Mouse (Mus musculus) hindbrain, embryonic 14.5 days (tissue): ENCODE measurements around the gene Bmt2. TPM values are rescaled to one million over a fixed set of nuclear protein-coding genes. Genes with fewer than 3 reads are reported as not detected.

ENCODE experiments used
- ATAC-seq: fragments of 200-750 bp; cut with Nextera tagmentation; 2 replicates; pipeline ENCODE4 v1.8.0; 2017; ENCODE audit warnings: moderate number of reproducible peaks, mild to moderate bottlenecking, moderate TSS enrichment, moderate library complexity; ENCODE audit not compliant: low FRiP score
- DNase-seq: peaks from one replicate; pipeline ENCODE4 v3.0.0-alpha.2; 2015; ENCODE audit warnings: low spot score
- H3K27ac ChIP-seq: fragments of 300-500 bp; sonication (generic); 2 replicates; pipeline ENCODE4 v1.5.1; 2014; ENCODE audit warnings: mild to moderate bottlenecking, moderate library complexity
- H3K27me3 ChIP-seq: fragments of 300-500 bp; sonication (generic); 2 replicates; pipeline ENCODE4 v1.6.1; 2014; ENCODE audit warnings: mild to moderate bottlenecking, low read length, mixed read lengths; ENCODE audit not compliant: control insufficient read depth, insufficient read depth
- H3K36me3 ChIP-seq: fragments of 300-500 bp; sonication (generic); replicated peaks from 2 replicates; pipeline ENCODE4 v1.6.1; 2014; ENCODE audit not compliant: control insufficient read depth, insufficient read depth
- H3K4me1 ChIP-seq: fragments of 300-500 bp; sonication (generic); replicated peaks from 2 replicates; pipeline ENCODE4 v1.6.1; 2014; ENCODE audit warnings: antibody characterized with exemption, low read length, mixed read lengths; ENCODE audit not compliant: control insufficient read depth, insufficient read depth
- H3K4me2 ChIP-seq: fragments of 300-500 bp; sonication (generic); replicated peaks from 2 replicates; pipeline ENCODE4 v1.6.1; 2014; ENCODE audit warnings: mild to moderate bottlenecking, moderate library complexity
- H3K4me3 ChIP-seq: fragments of 300-500 bp; sonication (generic); replicated peaks from 2 replicates; pipeline ENCODE4 v1.5.1; 2014; ENCODE audit warnings: mild to moderate bottlenecking, low read length
- H3K9ac ChIP-seq: fragments of 300-500 bp; sonication (generic); 2 replicates; pipeline ENCODE4 v1.6.1; 2014
- H3K9me3 ChIP-seq: fragments of 300-500 bp; sonication (generic); 2 replicates; pipeline ENCODE4 v1.6.1; 2016; ENCODE audit warnings: low read length; ENCODE audit not compliant: control insufficient read depth
- WGBS: fragments of 180-500 bp; shearing (Covaris S2); extraction: QIAGEN DNeasy Blood & Tissue Kit; methylation state at CpG from one replicate; pipeline ENCODE4 v1.1.7; 2014; 5-methylcytosine and 5-hydroxymethylcytosine counted together
- polyA plus RNA-seq: library from polyadenylated mRNA; unstranded; fragments of >200 nt; fragmentation: Nextera tagmentation; extraction: Ambion mirVana; gene quantifications from 2 replicates; pipeline ENCODE4 v1.2.1, GENCODE M21; 2014

The Bmt2 gene
- polyA plus RNA-seq, 1 experiment from 2014 or later: 25.0 TPM

DNA sequence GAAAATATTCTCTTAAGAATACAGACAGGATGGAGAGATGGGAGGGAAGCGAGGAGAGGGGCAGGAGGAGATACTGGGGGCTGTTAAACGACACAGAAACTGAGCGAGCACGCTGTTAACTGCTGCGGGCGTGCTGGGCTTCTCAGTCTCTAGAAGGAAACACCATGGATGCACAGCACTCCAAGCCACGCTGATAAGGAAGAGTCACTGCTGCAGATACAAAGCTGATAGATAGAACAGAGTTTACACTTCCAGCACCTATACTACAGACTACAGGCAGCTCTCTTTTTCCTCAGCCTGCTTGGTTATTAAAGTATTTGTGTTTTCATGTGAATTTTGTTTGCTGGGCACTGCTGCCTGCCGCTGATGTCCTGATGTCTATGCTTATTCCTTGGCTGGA is 91.6 kb downstream of the Bmt2 start:
- no peaks in the 10 kb centered on the region for H3K4me1 ChIP-seq
- no peak overlapping the region for H3K9ac ChIP-seq
- ATAC-seq (no peak), DNase-seq (no peak)
- no peaks in the 10 kb centered on the region for H3K27me3 ChIP-seq
- peaks cover 22% of the 10 kb centered on the region for H3K36me3 ChIP-seq
- no peak overlapping the region for H3K4me2 ChIP-seq
- H3K27ac ChIP-seq: no peak overlapping the region
- no peak overlapping the region for H3K4me3 ChIP-seq
- H3K9me3 ChIP-seq: no peaks in the 10 kb centered on the region
- WGBS: 88% methylated on average over 8 of the region's 8 CpGs

DNA sequence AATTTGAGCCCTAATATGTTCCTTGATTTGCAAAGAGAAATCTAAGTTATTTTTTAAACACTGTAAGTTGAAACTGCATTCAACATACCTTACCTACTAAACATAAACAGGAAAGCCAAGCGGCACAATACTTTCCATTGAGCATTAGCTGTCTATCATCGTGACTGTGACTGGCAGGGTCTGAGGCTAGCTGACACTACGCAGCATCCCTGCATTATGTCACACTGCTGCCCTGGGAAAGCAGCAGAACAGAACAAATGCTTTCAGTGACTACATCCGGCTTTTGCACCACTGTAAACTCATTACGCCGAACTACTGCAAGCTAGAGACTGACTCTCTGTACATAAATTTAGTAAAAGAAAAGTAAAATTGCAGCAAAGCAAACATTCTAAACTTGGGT is 93.0 kb downstream of the Bmt2 start:
- WGBS: 82% methylated on average over 6 of the region's 6 CpGs
- no peak for ATAC-seq
- Histone ChIP-seq H3K9me3 (no peaks in the 10 kb centered on the region), H3K27me3 (no peaks in the 10 kb centered on the region), H3K36me3 (peaks cover 15% of the 10 kb centered on the region), H3K9ac (no peak overlapping the region), H3K4me3 (no peak overlapping the region), H3K4me2 (no peak overlapping the region), H3K4me1 (no peaks in the 10 kb centered on the region), H3K27ac (no peak overlapping the region)
- no peak for DNase-seq

DNA sequence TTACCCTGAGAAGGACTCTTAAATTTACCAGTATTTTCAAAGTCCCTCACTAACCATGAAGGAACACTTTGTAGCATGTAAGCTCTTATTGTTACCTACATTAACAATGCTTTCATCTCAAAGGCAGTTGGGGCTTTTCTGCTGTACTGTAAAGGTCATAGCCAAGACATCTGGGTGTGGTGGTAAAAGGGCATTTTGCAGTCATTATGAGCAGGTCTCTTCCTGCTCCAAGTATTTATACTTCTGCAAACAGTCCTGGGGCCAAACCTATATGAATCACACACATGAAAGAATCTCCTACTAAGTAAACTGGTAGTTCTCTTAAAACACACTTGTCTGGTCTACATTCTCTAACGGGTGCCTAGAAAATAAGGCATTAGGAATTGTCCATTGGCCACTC is 95.7 kb downstream of the Bmt2 start:
- Histone ChIP-seq H3K27ac (no peak overlapping the region), H3K9ac (no peak overlapping the region), H3K4me3 (no peak overlapping the region), H3K36me3 (peaks cover 21% of the 10 kb centered on the region), H3K27me3 (no peaks in the 10 kb centered on the region), H3K4me1 (no peaks in the 10 kb centered on the region), H3K9me3 (no peaks in the 10 kb centered on the region), H3K4me2 (no peak overlapping the region)
- WGBS: 97% methylated on average over 1 of the region's 1 CpGs
- no peak for DNase-seq
- ATAC-seq: no peak

Other genes starting within 250 kb of the Bmt2 start
- gene Tmem168, start 69.9 kb downstream of the Bmt2 start, polyA plus RNA-seq: 25.8 and 26.0 TPM in 2 replicates
- 113 and 126 TPM in 2 replicates for gene Gpr85, start 162.0 kb upstream of the Bmt2 start, polyA plus RNA-seq
- 59.8 and 65.4 TPM in 2 replicates for gene 2610001J05Rik, start 193.6 kb upstream of the Bmt2 start, polyA plus RNA-seq